Mouse (Mus musculus): ENCODE measurements around the gene Crebbp.

- TF ChIP-seq CTCF (IDR thresholded peaks at IDR 0.05; ENCODE audit: control insufficient read depth, insufficient read depth, low read length) (0 out of 2 replicates have a peak, but pooled peaks have one; percentile 3), POLR2A (IDR thresholded peaks at IDR 0.05; ENCODE audit: borderline replicate concordance, control insufficient read depth, low read depth, low read length) (peak; percentile 89)
Observed at GRCm38 (mm10) chr16:4077384-4078061, 136.3 kb downstream of the Crebbp start, which contains the start of gene Trap1.
